Mouse (Mus musculus): ENCODE results near the gene Acot1.

Acot1 gene

DNA sequence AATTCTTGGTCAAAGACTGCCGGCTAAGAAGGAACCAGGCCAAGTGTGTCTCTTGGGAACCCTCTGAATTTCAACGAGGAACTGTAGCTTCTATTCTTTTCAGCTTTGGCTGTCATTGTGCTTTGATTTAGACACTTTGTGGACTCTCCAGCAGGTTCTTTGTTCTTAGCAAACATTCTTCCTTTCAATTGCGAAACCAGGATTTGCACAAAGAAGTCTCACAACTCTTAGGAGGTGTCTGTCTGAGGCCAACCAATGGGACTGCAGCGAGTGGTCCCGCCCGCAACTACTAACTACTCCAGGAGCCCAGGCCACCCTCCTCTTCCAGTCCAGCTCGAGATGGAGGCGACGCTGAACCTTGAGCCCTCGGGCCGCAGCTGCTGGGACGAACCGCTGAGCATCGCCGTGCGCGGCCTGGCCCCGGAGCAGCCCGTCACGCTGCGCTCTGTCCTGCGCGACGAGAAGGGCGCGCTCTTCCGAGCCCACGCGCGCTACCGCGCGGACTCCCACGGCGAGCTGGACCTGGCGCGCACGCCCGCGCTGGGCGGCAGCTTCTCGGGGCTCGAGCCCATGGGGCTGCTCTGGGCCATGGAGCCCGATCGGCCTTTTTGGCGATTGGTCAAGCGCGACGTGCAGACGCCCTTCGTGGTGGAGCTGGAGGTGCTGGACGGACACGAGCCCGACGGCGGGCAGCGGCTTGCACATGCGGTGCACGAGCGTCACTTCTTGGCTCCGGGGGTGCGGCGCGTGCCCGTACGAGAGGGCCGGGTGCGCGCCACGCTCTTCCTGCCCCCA lies at the start of gene Acot1:
Acot1 (plus strand) TSS at position 320 of the 795 bp plus-strand sequence.
- DNase-seq, result peak; percentile 81 to 82

DNA sequence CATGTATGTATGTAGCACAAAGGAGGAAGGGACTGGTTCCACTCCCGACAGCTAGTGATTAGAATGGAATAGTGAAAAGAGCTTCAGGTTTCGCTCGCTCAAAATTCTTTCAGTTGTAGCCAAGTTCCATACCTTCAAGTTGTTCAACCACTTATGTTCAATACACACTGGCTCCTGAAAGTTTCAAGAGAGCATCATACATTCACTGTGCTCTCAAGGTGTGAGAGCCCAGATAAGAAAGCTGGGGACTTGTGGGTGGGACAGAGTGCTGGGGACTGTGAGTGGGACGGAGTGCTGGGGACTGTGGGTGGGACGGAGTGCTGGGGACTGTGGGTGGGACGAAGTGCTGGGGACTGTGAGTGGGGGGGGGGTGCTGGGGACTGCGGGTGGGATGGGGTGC lies 44.1 kb upstream of the Acot1 start:
- DNase-seq, result no peak

DNA sequence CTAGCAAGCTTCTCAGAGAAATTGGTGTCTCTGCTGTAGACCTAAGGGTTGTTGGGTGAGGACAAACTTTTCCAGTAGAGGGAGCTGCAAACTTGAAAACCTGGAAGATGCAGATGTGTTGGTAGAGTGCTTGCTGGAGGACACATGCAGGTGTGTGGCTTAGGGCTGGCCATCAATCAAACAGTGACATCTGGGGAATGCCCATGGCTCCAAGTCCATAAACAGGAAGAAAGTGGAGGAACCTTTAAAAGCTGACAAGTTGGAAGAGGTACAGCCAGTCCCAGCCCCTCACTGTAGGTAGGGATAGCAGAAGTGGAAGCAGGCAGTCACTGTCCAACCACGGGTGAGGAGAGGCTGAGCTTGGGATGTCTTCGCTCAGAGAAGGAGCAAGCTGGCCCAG lies 37.2 kb upstream of the Acot1 start:
- DNase-seq, result peak; percentile 42 to 51

DNA sequence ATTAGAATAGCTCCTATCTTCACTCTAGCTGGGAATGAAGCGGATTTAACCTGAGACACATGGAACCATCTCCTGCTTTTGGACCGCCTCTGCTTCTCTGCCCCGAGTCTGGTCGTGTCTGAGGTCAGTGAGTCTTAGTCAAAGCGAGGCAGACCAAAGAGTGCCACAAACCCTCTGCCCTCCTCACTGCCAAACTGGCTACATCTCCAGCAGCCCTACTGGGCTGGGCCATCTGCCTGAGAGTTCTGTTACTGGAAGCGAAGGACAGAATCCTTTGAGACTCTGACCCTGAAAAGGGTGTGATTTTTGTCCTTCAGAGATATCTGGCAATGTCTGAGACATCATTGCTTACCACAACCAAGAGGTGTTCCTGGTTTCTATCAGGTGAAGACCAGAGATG lies 30.4 kb upstream of the Acot1 start:
- peak; percentile 86 to 87 for DNase-seq

DNA sequence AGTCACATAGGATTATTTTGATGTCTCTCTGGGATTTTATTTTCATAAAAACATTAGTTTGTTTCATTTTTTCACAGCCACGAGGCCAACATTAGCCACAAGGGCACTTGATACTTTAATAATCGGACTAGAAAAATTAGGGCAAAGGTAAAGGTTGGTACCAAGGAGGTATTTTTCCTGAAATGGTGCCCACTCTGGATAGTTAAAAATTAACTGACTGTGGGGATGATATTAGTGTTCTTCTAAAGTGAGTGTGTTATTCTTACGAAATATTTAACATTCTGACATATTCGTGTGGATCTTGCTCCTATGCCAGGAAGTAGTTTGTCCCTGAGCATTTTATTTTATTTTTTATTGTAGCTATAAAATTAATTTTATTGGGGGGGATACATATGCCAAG lies 27.7 kb upstream of the Acot1 start:
- no peak for DNase-seq

DNA sequence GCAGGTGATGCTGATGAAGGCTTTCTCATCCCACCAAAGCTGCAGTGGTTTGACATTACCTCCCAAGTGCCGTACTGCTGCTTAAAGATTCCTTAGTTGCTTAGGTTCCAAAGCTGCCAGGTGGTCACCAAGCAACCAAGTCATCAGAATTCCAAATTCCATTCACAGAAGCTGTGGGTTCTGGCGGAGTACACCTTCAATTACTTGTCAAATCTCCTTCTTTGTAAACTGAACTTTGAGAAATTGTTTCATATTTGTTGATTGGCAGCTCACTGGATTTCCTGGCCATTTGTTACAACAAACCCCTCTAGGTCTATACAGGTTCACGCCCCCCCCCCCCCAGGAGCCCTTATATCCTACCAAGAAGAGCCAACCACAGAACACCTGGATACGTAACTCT lies 24.5 kb upstream of the Acot1 start, which contains the start of gene Heatr4:
Heatr4 (minus strand) TSS at position 101 of the 400 bp plus-strand sequence.
- no peak for DNase-seq

DNA sequence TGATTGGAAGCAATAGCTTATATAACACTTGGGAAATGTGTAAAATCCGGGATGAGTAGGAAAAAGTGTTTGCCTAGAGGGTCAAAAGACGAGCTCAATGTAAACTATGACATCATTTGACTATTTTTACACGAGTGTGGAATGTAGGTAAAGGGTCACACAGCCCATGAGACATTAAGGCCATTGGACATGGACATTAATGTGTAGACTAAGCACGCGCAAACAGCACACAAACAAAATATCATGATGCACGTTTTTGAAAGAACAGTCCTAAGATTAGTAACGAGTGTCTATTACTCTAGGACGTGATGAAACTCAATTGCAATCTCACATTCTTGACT lies 22.1 kb upstream of the Acot1 start:
- no peak for DNase-seq

DNA sequence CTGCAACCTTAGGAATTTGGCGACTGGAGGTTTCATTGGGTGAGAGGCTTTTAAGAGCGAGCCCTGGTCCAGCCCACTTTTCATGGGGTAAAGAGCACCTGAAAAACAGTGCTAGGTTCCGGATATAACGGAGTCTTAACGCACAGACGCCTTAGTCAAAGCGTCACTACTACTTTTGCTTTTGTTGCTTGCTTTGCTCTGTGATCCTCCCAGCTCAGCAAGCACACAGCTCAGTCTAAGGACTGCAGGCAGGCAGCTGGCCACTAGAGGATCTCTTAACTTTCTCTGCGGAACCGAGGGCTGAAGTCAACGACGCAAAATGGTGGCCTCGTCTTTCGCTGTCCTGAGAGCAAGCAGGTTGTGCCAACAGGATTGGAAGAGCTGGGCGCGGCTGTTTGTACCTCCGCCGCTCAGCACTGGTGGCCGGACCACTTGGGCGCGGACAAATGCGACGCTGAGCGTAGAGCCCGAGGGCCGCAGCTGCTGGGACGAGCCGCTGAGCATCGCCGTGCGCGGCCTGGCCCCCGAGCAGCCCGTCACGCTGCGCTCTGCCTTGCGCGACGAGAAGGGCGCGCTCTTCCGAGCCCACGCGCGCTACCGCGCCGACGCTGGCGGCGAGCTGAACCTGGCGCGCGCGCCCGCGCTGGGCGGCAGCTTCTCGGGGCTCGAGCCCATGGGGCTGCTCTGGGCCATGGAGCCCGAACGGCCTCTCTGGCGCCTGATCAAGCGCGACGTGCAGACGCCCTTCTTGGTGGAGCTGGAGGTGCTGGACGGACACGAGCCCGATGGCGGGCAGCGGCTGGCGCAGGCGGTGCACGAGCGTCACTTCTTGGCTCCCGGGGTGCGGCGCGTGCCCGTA lies 21.5 kb upstream of the Acot1 start, which contains the start of gene Acot2:
Acot2 (plus strand) TSS at position 279 of the 859 bp plus-strand sequence.
- DNase-seq, result peak; percentile 84 to 87

DNA sequence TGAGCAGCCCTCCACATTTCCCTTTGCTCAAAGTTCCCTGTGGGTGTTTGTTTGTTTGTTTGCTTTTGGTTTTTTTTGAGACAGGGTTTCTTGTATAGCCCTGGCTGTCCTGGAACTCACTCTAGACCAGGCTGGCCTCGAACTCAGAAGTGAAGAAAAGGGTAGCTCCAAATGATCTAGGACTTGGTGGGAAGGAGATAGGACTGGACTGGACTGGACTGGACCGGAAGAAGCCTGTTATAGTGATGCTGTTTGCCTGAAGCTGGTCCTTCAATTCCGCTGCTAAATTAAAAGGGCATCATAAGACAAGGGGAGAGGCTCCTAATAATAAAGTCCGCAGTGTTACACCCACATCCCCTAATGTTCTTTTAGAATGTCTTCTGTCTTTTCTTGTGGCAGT lies 20.8 kb upstream of the Acot1 start:
- DNase-seq, result no peak

DNA sequence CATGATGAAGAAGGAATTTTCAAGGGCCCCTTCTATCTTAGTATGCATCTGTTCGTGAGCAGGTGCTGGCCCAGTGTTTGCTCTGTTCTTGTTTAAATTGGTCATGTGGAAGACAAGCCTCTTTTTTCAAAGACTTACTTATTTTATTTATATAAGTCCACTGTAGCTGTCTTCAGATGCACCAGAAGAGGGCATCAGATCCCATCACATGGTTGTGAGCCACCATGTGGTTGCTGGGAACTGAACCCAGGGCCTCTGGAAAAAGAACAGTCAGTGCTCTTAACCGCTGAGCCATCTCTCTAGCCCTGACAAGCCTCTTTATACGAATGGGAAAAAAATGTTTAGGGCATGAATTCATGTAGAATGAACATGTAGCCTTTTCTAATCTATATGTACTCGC lies 19.9 kb upstream of the Acot1 start:
- no peak for DNase-seq

DNA sequence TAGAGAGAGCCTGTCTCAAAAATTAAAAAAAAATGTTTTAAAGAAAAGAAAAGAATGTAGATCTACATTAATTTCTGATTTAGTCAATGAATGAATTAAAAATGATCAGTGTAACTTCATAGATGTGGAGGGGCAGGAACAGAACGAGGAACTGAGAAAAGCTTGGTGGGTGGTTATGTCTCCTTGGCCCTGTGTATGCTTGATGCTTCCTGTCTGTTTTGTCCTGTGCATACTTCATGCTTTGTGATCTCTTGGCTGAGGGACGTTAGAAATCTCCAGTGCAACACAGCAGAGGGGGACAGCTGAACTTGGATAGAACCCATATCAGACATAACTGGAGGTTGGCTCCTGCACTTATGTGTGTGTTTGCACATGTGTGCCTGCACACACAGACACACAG lies 12.1 kb upstream of the Acot1 start:
- DNase-seq, result no peak

DNA sequence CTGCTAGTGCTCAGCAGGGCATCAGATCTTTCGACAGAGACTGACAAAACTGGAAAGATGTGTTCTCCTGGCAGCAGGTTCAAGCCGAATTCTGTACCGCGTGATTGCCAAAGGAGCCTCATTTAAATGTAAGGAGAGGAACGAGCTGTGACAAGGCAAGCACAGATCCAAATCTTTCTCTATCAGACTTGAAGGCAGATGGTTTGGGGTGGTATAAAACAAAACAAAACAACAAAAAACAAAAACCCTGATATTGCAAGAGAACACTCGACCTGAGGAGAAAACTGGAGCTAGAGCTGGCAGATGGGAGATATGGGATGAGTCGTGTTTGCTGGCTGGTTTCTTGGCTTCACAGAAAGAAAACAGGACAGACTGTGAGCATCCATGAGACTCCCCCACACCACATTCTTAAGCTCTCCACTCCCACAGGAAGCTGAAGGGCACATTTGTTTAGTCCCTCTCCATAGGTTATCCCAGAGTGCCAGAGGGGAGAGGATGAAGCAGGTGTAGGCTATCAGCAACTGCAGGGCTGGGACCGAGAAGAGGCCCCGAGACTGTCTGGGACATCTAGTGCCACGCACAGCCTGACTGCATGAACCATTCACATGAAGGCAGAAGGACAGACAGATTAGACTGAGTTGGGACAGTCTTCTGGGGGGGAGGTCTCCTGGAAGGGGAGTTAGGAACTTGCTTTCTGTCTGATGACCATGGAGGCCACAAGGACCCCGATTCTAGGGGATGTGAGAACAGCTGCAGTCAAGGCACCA lies 10.8 kb upstream of the Acot1 start:
- peak; percentile 40 to 44 for DNase-seq

DNA sequence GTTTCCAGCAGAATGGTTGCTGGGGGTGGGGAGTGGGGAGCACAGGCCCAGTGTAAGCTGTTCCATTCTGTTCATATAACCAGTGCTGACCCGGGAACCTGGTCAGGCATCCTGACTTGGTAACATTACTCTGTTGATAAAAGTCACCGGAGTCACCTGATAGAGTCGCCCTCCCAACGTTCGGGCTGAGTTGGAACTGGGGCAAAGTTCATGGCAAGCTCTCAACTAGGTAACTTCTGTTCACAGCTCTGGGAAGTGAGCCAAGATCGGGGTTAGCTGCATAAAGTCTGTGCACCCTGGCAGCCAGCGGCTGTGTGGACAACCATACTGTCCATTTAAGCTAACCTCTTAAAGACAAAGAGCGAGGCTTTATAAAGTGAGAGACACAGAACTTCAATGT lies 10.1 kb upstream of the Acot1 start:
- peak; percentile 44 to 51 for DNase-seq

DNA sequence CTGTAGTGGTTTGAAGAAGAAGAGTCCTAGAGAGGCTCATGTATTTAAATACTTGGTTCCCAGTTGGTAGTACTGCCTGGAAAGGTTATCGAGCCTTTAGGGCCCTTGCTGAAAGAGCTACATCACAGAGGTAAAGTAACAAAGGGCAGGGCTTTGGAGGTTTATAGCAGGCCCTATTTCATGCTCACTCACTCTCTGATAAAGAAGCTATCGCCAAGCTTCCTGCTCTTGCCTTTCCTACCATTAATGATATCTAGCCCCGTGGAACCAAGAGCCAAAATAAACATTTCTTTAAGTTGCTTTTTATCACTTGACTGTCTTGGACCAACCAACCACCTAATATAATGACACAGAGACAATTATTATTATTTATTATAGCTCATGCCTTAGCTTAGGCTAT lies 8.9 kb upstream of the Acot1 start:
- no peak for DNase-seq

DNA sequence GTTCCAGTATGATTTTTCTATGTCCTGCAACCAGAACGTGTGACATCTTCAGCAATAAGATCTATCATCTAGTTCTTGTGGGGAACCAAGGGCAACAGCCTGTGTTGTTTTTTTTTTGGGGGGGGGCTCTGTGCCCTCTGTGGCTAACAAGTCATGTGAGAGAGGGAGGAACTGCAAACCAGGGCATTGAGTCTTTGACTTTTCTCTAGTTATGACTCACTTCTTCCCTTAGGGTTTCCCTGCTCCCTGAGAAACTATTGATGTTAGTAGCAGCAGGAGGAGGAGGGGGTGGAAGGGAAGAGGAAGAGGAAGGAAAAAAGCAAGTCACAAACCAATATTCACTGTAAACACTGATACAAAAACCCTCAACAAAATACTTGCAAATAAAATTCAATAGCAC lies 5.4 kb upstream of the Acot1 start:
- DNase-seq, result no peak

DNA sequence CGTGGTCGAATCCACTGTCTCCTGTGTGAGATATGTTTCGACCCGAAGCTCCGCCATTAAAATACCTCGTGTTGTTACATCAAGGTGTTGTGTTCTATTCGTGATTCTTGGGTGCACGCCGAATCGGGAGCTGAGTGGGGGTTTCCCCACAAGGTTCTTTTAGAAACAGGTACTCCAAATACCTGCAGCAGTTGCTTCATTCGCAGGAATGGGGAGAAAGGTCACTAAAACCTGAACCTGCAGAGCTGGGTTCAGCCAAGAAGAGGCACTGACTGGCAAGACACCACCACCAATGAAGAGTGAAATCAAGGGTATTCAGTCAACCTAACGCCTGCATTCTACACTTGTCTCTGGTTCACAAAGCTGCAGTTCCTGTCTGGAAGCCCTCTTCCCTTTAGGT lies 1.0 kb upstream of the Acot1 start:
- no peak for DNase-seq

DNA sequence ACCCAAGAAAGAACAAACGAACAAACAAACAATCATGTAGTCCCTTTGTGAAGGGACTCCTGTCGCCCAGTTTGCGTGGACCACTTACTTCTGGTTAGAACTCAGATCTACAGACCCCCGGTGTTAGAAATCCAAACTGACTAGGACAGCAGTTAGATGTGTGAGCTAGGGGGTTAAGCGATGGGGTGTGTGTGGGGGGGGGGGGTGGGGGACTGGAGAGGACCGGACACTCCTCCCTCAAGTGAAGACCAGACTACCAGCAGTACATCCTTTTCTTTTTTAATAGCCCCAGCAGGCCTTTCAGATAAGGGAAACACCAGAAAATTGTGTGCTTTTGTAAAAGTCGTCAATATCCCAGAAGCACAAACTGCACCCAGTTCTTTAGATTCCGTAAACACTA lies 561 bp upstream of the Acot1 start:
- DNase-seq, result no peak

DNA sequence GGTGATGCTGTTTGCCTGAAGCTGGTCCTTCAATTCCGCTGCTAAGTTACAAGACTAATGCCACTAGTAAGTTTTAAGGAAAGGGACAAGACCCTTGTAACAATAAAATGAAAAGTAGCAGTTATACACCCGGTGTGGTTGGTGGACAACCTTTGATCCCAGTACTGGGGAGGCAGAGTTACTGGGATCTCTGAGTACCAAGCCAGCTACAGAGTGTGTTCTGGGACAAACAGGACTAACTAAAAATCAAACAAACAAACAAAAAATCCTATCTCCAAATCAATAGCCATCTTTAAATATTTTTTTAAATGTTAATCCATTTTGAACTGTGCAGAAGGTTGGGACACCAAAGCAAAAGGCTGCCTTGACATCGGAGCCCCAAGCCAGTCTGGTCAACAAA lies 911 bp downstream of the Acot1 start:
- DNase-seq, result no peak

DNA sequence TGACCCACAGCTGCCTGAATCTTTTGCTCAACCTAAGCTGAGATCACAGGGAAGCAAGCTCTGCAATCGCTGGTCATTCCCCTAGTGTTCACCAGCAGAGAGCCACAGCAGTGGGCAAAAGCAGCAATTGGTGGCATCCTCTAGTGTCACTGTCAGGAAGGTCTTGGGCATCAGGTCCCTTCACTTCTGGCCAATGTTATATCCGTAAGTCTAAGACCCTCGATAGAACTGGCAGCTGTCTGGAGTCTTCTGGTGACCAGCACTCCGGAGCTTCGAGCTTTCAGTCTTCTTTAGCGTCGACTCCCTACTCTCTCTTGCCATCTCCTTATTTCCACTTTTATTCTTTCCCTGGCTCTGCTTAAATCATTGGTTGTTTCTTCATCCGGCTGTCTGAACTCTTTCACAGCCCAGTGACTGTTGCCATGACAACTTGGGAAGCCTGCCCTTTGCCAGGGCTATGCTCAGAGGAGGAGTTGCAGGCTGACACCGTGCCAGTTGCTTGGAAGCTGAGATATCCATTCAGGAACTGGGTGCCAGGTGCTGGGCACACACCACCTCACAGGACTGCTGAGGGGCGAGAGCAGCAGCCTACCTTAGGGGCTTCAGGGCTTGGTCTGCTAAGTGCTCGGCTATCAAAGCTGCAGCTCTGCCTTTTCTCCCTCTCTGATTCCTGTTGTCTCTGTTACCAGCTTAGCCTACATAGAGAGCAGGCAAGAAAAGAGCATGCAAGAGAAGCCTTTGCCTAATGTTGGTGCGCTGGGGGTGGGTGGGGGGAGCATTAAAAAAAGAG lies 2.2 kb downstream of the Acot1 start:
- DNase-seq, result peak; percentile 96 to 97

DNA sequence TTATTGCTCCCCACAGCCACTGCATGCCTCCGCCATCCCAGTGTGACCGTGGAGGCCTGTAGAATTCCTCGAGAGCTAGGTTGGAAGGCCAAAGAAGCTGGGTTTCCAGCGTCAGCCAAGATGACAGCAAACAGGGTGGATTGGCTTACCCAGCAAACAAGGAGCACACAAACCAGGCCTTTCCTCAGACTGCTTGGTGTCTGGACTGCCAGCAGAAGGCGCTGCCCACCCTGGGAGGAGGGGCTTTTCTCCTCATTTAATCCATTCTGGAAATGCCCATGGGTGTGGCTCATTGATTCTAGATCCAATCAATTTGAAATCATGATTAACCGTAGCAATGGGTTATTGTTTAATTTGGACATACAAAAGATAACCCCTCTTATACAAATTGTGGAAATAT lies 3.8 kb downstream of the Acot1 start:
- peak; percentile 40 to 50 for DNase-seq

DNA sequence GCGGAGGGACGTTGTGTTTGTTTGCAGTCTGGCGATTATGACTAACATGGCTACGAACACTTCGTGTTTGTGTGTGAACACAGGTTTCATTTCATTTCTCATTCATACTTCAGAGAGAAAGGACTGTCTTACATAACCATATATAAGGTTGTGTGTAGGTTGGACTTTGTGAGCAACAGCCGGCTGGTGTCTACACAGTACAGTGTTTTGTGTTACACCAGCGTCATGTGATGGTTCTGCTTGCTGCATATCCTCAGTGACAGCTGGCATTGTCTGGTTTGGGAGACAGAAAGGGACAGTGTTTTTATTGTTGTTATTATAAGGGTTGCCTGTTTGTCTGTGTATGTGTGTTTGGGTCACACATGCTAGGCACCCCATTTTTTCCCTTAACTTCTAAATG lies 4.4 kb downstream of the Acot1 start:
- DNase-seq, result no peak

DNA sequence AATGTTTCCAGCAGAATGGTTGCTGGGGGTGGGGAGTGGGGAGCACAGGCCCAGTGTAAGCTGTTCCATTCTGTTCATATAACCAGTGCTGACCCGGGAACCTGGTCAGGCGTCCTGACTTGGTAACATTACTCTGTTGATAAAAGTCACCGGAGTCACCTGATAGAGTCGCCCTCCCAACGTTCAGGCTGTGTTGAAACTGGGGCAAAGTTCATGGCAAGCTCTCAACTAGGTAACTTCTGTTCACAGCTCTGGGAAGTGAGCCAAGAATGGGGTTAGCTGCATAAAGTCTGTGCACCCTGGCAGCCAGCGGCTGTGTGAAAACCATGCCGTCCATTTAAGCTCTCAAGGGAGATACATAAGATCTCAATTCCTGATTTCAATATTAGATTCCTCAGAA lies 11.2 kb downstream of the Acot1 start:
- peak in 1 of 2 experiments; percentile 29 for DNase-seq

Measured in cerebellum, postnatal 10 days (tissue).